Mouse (Mus musculus) 416B (cell line): ENCODE measurements around the gene Slc35b1.

Experiments
- DNase-seq: peaks from one replicate; pipeline ENCODE4 v3.0.0; 2011; ENCODE audit warnings: low read depth

Gene Slc35b1

GRCm38 (mm10) chr11:95365596-95365995, 18.9 kb upstream of the Slc35b1 start:
- no peak for DNase-seq

GRCm38 (mm10) chr11:95366280-95366897, 18.1 kb upstream of the Slc35b1 start:
- no peak for DNase-seq

GRCm38 (mm10) chr11:95367011-95367735, 17.3 kb upstream of the Slc35b1 start:
- DNase-seq, result peak; percentile 43

- no peak for DNase-seq
Observed at GRCm38 (mm10) chr11:95368231-95368823, 16.2 kb upstream of the Slc35b1 start.

GRCm38 (mm10) chr11:95368871-95369270, 15.6 kb upstream of the Slc35b1 start:
- DNase-seq, result no peak

- peak; percentile 21 for DNase-seq
Observed at GRCm38 (mm10) chr11:95369964-95370890, 14.3 kb upstream of the Slc35b1 start.

GRCm38 (mm10) chr11:95371182-95371581, 13.3 kb upstream of the Slc35b1 start:
- peak; percentile 41 for DNase-seq

- no peak for DNase-seq
Observed at GRCm38 (mm10) chr11:95378926-95379325, 5.6 kb upstream of the Slc35b1 start.

GRCm38 (mm10) chr11:95379552-95379951, 4.9 kb upstream of the Slc35b1 start:
- DNase-seq, result peak; percentile 63

GRCm38 (mm10) chr11:95380711-95381110, 3.8 kb upstream of the Slc35b1 start:
- no peak for DNase-seq

GRCm38 (mm10) chr11:95381146-95381545, 3.3 kb upstream of the Slc35b1 start:
- DNase-seq, result peak; percentile 22

GRCm38 (mm10) chr11:95383331-95383986, 1.0 kb upstream of the Slc35b1 start:
- DNase-seq, result peak; percentile 66

- DNase-seq, result no peak
Observed at GRCm38 (mm10) chr11:95384004-95384318, 531 bp upstream of the Slc35b1 start.

GRCm38 (mm10) chr11:95384973-95385320, 455 bp downstream of the Slc35b1 start:
- DNase-seq, result no peak

GRCm38 (mm10) chr11:95387354-95387753, 2.9 kb downstream of the Slc35b1 start:
- DNase-seq, result no peak

- peak; percentile 29 for DNase-seq
Observed at GRCm38 (mm10) chr11:95389006-95389405, 4.5 kb downstream of the Slc35b1 start.

- DNase-seq, result no peak
Observed at GRCm38 (mm10) chr11:95390420-95390819, 5.9 kb downstream of the Slc35b1 start.

- DNase-seq, result no peak
Observed at GRCm38 (mm10) chr11:95391201-95391600, 6.7 kb downstream of the Slc35b1 start.

- DNase-seq, result no peak
Observed at GRCm38 (mm10) chr11:95391743-95392142, 7.3 kb downstream of the Slc35b1 start.

GRCm38 (mm10) chr11:95392223-95392667, 7.8 kb downstream of the Slc35b1 start:
- DNase-seq, result no peak

- DNase-seq, result no peak
Observed at GRCm38 (mm10) chr11:95392708-95393499, 8.4 kb downstream of the Slc35b1 start.
